Mouse (Mus musculus) 3134 (cell line): ENCODE results near the gene Rarb.

Experiments
- DNase-seq: peaks from one replicate; pipeline ENCODE4 v3.0.0-alpha.2; 2011; ENCODE audit warnings: low spot score; ENCODE audit not compliant: insufficient read length; ENCODE audit errors: extremely low read depth

The Rarb gene

DNA sequence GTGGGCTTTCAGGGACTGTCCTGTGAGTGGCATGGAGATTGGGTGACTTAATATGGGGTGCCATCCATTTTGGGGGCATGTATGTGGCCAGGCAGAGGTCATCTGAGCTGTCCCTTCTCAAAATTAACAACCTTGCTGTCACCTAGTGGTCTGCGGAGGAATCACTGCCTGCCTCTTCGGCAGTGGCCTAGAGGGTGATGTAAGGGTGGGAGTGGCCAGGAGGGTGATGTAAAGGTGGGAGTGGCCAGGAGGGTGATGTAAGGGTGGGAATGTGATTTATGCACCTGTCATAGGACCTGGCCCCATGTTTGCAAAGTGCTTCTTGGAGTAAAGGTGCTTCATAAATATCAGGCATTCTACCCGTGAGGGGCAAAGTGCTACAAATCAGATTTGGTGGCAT, 371.4 kb downstream of the Rarb start:
- peak; percentile 24 for DNase-seq

DNA sequence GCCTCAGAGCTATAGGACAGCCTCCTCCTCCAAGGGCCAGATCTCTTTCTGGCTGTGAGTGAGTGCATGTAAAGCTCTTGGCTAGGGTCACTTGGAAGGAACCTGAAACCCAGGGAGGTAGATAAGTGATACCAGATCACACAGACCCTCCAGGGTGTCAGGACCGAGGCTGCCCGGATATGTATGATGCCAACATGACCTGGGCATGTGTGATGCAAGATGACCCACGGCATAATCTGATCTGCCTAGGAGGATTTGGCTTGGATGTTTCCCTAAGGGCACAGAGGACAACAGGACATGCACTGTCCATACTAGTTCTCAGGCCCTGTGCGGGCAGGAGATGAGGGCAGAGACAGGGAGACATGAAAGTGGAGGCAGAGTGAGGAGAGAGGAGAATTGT, 374.1 kb downstream of the Rarb start:
- no peak for DNase-seq

DNA sequence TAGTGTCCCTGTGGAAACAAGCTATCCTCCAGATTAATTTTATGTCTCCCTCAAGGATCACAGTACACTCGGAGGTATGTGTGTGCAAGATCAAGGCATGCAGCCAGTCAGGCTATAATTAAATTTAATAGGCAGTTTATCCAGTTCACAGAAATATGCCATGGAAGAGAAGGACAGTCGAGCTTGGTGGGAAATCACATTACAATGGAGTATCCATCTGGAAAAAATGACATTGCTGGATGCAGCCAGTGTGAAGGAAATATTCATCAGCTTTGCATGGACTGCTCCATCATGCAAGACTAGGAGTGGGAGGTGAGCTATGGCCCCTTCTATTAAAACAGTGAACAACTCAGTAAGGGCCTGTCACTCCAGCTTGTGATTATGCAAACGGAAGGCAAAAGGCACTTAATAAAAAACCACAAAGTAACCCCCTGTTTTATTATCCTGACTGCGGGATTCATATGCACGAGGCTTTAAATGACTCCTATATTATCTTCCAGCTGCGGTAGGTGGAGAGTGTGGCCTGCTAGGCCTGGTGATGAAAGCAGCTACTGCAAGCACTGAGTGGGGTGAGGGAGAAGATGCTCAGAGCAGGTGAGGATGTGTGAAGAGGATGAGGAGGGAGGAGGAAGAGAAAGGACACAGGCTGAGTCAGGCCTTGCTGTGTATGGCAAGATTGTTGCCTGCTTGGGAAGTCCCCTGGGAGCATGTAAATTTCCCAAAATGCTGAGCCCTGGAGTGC, 379.4 kb downstream of the Rarb start:
- DNase-seq, result no peak

DNA sequence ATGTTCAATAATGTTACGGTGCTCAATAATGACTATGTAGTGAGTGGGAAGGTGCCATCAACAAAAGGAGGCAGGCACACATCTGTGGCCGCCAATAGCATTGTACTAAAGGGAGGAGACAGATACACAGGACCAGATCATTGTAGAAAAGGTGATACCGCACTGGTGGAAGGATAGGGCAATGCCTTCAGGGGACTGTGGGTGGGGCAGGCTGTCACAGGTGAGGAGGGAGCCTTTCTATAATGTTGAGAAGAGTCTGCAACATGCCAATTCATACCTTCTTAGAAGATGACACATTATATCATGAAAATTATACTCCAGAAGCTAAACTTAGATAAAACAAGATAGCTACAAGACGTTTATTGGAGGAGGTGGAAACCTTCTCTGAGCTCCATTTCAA, 381.6 kb downstream of the Rarb start:
- DNase-seq, result no peak

DNA sequence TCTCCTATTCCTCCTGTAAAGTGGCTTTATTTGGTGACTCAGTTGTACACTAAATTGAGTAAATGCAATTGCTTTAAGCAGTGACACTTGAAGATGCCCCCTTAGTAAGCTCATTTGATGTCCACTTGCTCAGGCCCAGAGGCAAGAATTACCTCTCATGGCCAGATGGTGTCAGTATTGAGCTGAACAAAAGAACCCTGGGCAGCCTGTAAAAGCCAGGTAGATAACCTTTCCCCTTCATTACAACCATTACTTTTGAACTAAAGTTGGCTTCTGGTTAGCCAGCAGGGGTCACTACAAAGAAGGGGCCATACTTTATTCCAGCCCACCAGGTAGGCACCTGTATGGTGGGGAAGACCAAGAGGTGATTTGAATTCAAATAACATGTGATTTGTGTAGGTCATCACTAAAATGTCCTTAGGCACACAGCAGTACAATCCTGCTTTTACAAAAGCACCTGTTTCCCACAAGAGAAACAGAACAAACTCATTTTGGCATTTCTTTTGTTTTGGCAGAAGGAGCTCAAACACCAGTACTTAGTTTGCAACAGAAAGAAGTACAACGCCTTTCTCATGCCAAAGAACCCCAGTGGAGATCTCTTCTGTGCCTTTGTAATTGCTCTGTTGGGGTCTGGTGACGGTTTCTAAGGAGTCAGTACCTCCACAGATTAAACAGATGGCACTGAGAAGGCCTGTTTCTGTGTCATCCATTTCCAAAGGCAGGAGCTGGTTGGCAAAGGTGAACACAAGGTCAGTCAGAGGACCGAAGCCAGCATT, 384.4 kb downstream of the Rarb start:
- DNase-seq, result peak; percentile 14

DNA sequence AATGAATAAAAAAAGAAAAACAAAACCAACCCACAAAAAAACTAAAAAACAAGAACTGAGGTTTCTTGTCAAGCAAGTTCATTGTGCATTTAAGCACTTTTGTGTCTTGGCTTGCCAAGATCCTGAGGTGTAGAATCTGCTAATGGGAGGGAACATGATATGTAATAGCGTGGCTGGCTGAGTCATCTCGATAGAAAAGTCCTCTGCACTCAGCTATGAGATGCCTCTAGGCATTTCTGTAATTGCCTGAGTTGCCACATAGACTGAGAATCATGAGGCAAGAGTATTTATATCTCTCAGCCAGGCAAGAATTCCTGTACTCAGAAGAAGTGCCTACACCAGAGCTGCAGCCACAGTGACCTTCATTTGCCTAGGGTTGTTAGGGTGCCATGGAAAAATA, 385.8 kb downstream of the Rarb start:
- peak; percentile 45 for DNase-seq

DNA sequence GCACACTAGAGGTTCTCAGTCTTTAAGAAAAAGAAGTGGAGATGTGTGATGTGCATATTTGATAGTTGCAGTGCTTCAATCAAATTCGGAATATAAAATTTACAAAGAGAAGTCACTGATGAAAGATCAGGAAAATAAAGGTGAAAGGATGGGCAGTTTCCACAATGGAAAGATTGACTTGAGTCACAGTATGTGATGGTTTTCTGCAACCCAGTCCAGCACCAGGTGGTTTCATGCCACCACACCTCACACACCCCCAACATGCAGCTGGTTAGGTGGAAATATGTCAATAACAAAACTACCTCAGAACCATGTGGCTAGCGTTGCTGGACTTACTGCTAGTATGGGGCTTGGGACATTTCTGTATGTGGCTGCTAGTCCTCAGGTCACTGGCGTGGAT, 386.4 kb downstream of the Rarb start:
- no peak for DNase-seq

GRCm38 (mm10) chr14:16431941-16432499, 386.9 kb downstream of the Rarb start:
- no peak for DNase-seq

DNA sequence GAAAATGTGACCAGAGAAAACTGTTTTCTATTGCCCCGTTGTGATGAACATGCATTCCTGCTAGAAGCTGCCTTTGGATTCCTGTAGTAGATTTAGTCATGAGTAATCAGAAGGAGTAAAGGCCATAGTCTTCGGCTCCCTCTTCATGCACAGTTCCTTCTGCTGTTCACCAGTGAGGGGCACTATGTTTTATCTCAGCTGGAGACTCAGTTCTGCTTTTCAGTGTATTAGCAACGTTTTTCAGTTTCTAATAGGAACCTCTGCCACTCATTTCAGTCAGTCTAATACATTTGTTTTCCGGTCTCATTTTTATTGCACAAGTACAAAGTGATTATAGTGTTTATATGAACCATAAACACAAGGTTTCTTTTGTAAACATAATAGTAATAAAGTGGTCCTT, 391.4 kb downstream of the Rarb start:
- DNase-seq, result no peak

DNA sequence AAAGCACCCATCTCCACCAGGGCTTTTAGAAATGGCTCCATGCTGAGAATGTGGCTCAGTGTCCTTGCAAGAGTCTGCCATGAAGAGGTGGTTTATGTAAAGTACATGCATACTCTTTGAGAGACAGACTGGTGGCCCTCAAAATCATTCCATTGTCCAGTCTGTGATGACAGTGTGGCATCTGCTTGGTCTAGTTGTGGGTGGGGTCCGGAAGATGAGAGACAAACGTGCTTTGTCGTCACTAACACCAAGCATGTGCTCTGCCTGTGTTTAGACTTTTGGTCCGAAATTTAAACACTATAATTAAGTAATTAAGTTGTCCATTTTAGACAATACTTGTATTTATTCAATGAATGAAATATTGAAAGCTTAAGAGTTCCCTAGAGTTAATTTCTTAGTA, 404.8 kb downstream of the Rarb start:
- no peak for DNase-seq

GRCm38 (mm10) chr14:16405187-16405586, 413.8 kb downstream of the Rarb start:
- DNase-seq, result no peak

- no peak for DNase-seq
These were observed 434.2 kb downstream of the Rarb start for GRCm38 (mm10) chr14:16384783-16385182.
